Mouse (Mus musculus): ENCODE measurements around the gene Zfp69. TPM values are rescaled to one million over a fixed set of nuclear protein-coding genes. Genes with fewer than 3 reads are reported as not detected.

The Zfp69 gene
- polyA plus RNA-seq, 1 experiment from 2014 or later, result 6.4 TPM

- Histone ChIP-seq H3K36me3 (no peaks in the 10 kb centered on the region), H3K27me3 (replicated peaks) (no peaks in the 10 kb centered on the region), H3K9me3 (no peaks in the 10 kb centered on the region), H3K4me1 (peaks cover 4% of the 10 kb centered on the region; the same call in 1 of the 2 replicates), H3K4me2 (no peak overlapping the region), H3K9ac (no peak overlapping the region), H3K4me3 (replicated peaks) (no peak overlapping the region), H3K27ac (no peak overlapping the region)
- ATAC-seq (ENCODE audit: insufficient read depth, low FRiP score, low read depth), result no peak
- WGBS, result 53% methylated on average over 6 of the region's 6 CpGs
Observed at GRCm38 (mm10) chr4:120880731-120881432, 70.6 kb downstream of the Zfp69 start.

Small RNA genes within 50 kb of the gene (microRNA-seq; reads per million reads assigned to microRNA genes)
- not detected for gene Mir7015

Other genes with a start within 250 kb of the Zfp69 start
- 2.6 and 2.9 TPM in 2 replicates for gene Kcnq4, start 203.1 kb downstream of the Zfp69 start, polyA plus RNA-seq (2015; fragmentation: Nextera tagmentation; extraction: Ambion mirVana)
- 76.4 and 88.0 TPM in 2 replicates for gene Nfyc, start 120.1 kb downstream of the Zfp69 start, polyA plus RNA-seq (2015; fragmentation: Nextera tagmentation; extraction: Ambion mirVana)
- 1.3 and 1.5 TPM in 2 replicates for gene Rims3, start 96.9 kb downstream of the Zfp69 start, polyA plus RNA-seq (2015; fragmentation: Nextera tagmentation; extraction: Ambion mirVana)
- gene Exo5, start 26.7 kb downstream of the Zfp69 start, polyA plus RNA-seq (2015; fragmentation: Nextera tagmentation; extraction: Ambion mirVana), result 23.8 and 25.6 TPM in 2 replicates
- gene Smap2, start 65.5 kb upstream of the Zfp69 start, polyA plus RNA-seq (2015; fragmentation: Nextera tagmentation; extraction: Ambion mirVana), result 14.2 TPM in 2 replicates
- 16.0 and 19.9 TPM in 2 replicates for gene Col9a2, start 87.7 kb upstream of the Zfp69 start, polyA plus RNA-seq (2015; fragmentation: Nextera tagmentation; extraction: Ambion mirVana)
- 35.5 and 39.0 TPM in 2 replicates for gene Zmpste24, start 146.5 kb upstream of the Zfp69 start, polyA plus RNA-seq (2015; fragmentation: Nextera tagmentation; extraction: Ambion mirVana)
- not detected in 2 replicates for gene Tmco2, start 157.5 kb upstream of the Zfp69 start, polyA plus RNA-seq (2015; fragmentation: Nextera tagmentation; extraction: Ambion mirVana)